Mouse (Mus musculus) liver, embryonic 16.5 days (tissue): ENCODE measurements around the gene Anp32a. TPM values are rescaled to one million over a fixed set of nuclear protein-coding genes. Genes with fewer than 3 reads are reported as not detected.
A peak's percentile ranks its signal among the peaks of the same experiment; 100 is the strongest.

Experiments used
- ATAC-seq: fragments of 200-750 bp; cut with Nextera tagmentation; 2 replicates; pipeline ENCODE4 v1.8.0; 2017; ENCODE audit warnings: low read depth, mild to moderate bottlenecking, moderate number of reproducible peaks, moderate library complexity
- H3K27ac ChIP-seq: fragments of 300-500 bp; sonication (generic); 2 replicates; pipeline ENCODE4 v1.5.1; 2014; ENCODE audit warnings: mild to moderate bottlenecking, low read length
- H3K27me3 ChIP-seq: fragments of 300-500 bp; sonication (generic); 2 replicates; pipeline ENCODE4 v1.6.1; 2014; ENCODE audit warnings: low read depth, low read length, mixed read lengths; ENCODE audit not compliant: control insufficient read depth, insufficient read depth
- H3K36me3 ChIP-seq: fragments of 300-500 bp; sonication (generic); 2 replicates; pipeline ENCODE4 v1.6.1; 2014; ENCODE audit warnings: mild to moderate bottlenecking; ENCODE audit not compliant: control insufficient read depth, insufficient read depth
- H3K4me1 ChIP-seq: fragments of 300-500 bp; sonication (generic); 2 replicates; pipeline ENCODE4 v1.6.1; 2014; ENCODE audit warnings: low read depth, low read length, mixed read lengths; ENCODE audit not compliant: control insufficient read depth
- H3K4me2 ChIP-seq: fragments of 300-500 bp; sonication (generic); 2 replicates; pipeline ENCODE4 v1.6.1; 2014; ENCODE audit warnings: low read depth, low read length, mixed read lengths
- H3K4me3 ChIP-seq: fragments of 300-500 bp; sonication (generic); 2 replicates; pipeline ENCODE4 v1.5.1; 2014; ENCODE audit warnings: low read depth, mild to moderate bottlenecking, low read length
- H3K9ac ChIP-seq: fragments of 300-500 bp; sonication (generic); 2 replicates; pipeline ENCODE4 v1.6.1; 2014; ENCODE audit warnings: low read depth, low read length
- H3K9me3 ChIP-seq: fragments of 300-500 bp; sonication (generic); replicated peaks from 2 replicates; pipeline ENCODE4 v1.6.1; 2016; ENCODE audit warnings: low read length; ENCODE audit not compliant: control insufficient read depth
- WGBS: fragments of 180-500 bp; shearing (Covaris S2); extraction: QIAGEN DNeasy Blood & Tissue Kit; methylation state at CpG from one replicate; pipeline ENCODE4 v1.1.7; 2014; ENCODE audit not compliant: insufficient replicate concordance; 5-methylcytosine and 5-hydroxymethylcytosine counted together
- polyA plus RNA-seq: library from polyadenylated mRNA; unstranded; fragments of >200 nt; fragmentation: Nextera tagmentation; extraction: Ambion mirVana; gene quantifications from 2 replicates; pipeline ENCODE4 v1.2.1, GENCODE M21; 2015

Gene Anp32a
- polyA plus RNA-seq, 1 experiment from 2014 or later = 54.2 TPM

GRCm38 (mm10) chr9:62337924-62338635 lies 3.0 kb upstream of the Anp32a start:
- Histone ChIP-seq H3K9me3 (peaks cover 2% of the 10 kb centered on the region; the same call in 1 of the 2 replicates), H3K4me1 (peaks cover 6% of the 10 kb centered on the region), H3K4me3 (no peak overlapping the region), H3K27me3 (peaks cover 9% of the 10 kb centered on the region), H3K36me3 (no peaks in the 10 kb centered on the region), H3K27ac (no peak overlapping the region), H3K4me2 (no peak overlapping the region), H3K9ac (no peak overlapping the region)
- no peak for ATAC-seq
- 72% methylated on average over 4 of the region's 4 CpGs for WGBS

GRCm38 (mm10) chr9:62338636-62339191 lies 2.4 kb upstream of the Anp32a start:
- no peak for ATAC-seq
- Histone ChIP-seq H3K9me3 (peaks cover 2% of the 10 kb centered on the region; the same call in 1 of the 2 replicates), H3K27ac (no peak overlapping the region), H3K4me2 (no peak overlapping the region), H3K4me1 (peaks cover 6% of the 10 kb centered on the region), H3K36me3 (no peaks in the 10 kb centered on the region), H3K9ac (no peak overlapping the region), H3K4me3 (no peak overlapping the region), H3K27me3 (peaks cover 9% of the 10 kb centered on the region)
- 60% methylated on average over 9 of the region's 9 CpGs for WGBS

- Histone ChIP-seq H3K9me3 (no peaks in the 10 kb centered on the region), H3K9ac (peak overlapping the region; percentile 74), H3K4me3 (peak overlapping the region; percentile 87), H3K4me1 (peaks cover 17% of the 10 kb centered on the region), H3K4me2 (peak overlapping the region; percentile 98), H3K27me3 (peaks cover 9% of the 10 kb centered on the region), H3K27ac (no peak overlapping the region), H3K36me3 (no peaks in the 10 kb centered on the region)
- WGBS = under 1% methylated on average over 47 of the region's 48 CpGs
- ATAC-seq = peak; percentile 28
These were observed 581 bp upstream of the Anp32a start for GRCm38 (mm10) chr9:62340301-62341122.

GRCm38 (mm10) chr9:62341701-62342440 lies 778 bp downstream of the Anp32a start:
- WGBS = under 1% methylated on average over 52 of the region's 54 CpGs

GRCm38 (mm10) chr9:62342441-62343191 lies 1.5 kb downstream of the Anp32a start:
- peaks cover 35% of the 10 kb centered on the region for H3K4me1 ChIP-seq
- peak overlapping the region; percentile 98 for H3K4me2 ChIP-seq
- H3K9me3 ChIP-seq = no peaks in the 10 kb centered on the region
- no peak for ATAC-seq
- under 1% methylated on average over 48 of the region's 48 CpGs for WGBS
- peaks cover 9% of the 10 kb centered on the region for H3K27me3 ChIP-seq
- peak overlapping the region; percentile 95 for H3K27ac ChIP-seq
- peak overlapping the region; percentile 87 for H3K4me3 ChIP-seq
- no peaks in the 10 kb centered on the region for H3K36me3 ChIP-seq
- peak overlapping the region; percentile 91 for H3K9ac ChIP-seq

More at GRCm38 (mm10) chr9:62341701-62342440, 778 bp downstream of the Anp32a start:
- H3K9me3 ChIP-seq = no peaks in the 10 kb centered on the region
- peaks cover 29% of the 10 kb centered on the region for H3K4me1 ChIP-seq
- peak overlapping the region; percentile 98 for H3K4me2 ChIP-seq
- H3K27me3 ChIP-seq = peaks cover 9% of the 10 kb centered on the region
- H3K9ac ChIP-seq = peak overlapping the region; percentile 91
- no peaks in the 10 kb centered on the region for H3K36me3 ChIP-seq
- no peak for ATAC-seq
- H3K4me3 ChIP-seq = peak overlapping the region; percentile 87
- peak overlapping the region; percentile 95 for H3K27ac ChIP-seq

GRCm38 (mm10) chr9:62343192-62343903 lies 2.3 kb downstream of the Anp32a start:
- Histone ChIP-seq H3K27me3 (peaks cover 9% of the 10 kb centered on the region), H3K27ac (peak overlapping the region; percentile 95), H3K9me3 (no peaks in the 10 kb centered on the region), H3K4me3 (peak overlapping the region; percentile 87), H3K4me2 (peak overlapping the region; percentile 98), H3K4me1 (peaks cover 39% of the 10 kb centered on the region), H3K36me3 (no peaks in the 10 kb centered on the region), H3K9ac (peak overlapping the region; percentile 91)
- peak; percentile 20 for ATAC-seq
- WGBS = under 1% methylated on average over 49 of the region's 56 CpGs

GRCm38 (mm10) chr9:62343904-62344491 lies 2.9 kb downstream of the Anp32a start:
- peaks cover 43% of the 10 kb centered on the region for H3K4me1 ChIP-seq
- H3K27me3 ChIP-seq = peaks cover 9% of the 10 kb centered on the region
- H3K4me3 ChIP-seq = peak overlapping the region; percentile 87
- no peaks in the 10 kb centered on the region for H3K36me3 ChIP-seq
- no peaks in the 10 kb centered on the region for H3K9me3 ChIP-seq
- peak overlapping the region; percentile 91 for H3K9ac ChIP-seq
- ATAC-seq = no peak
- WGBS = under 1% methylated on average over 52 of the region's 52 CpGs
- H3K4me2 ChIP-seq = peak overlapping the region; percentile 98
- H3K27ac ChIP-seq = peak overlapping the region; percentile 95
